Mouse (Mus musculus) midbrain, embryonic 11.5 days (tissue): ENCODE measurements at regions not wholly inside any gene's neighbourhood (a gene's known extent, or its start where the extent isn't known, plus 50 kb on each side); places are given as distances from the start of the nearest gene placed in this dataset.

Experiments used
- ATAC-seq: fragments of 200-750 bp; cut with Nextera tagmentation; 2 replicates; pipeline ENCODE4 v1.8.0; 2017; ENCODE audit warnings: moderate TSS enrichment, moderate library complexity; ENCODE audit not compliant: low FRiP score
- DNase-seq: peaks from one replicate; pipeline ENCODE4 v3.0.0; 2015; ENCODE audit warnings: low spot score; ENCODE audit errors: missing footprints
- H3K27ac ChIP-seq: fragments of 300-500 bp; sonication (generic); 2 replicates; pipeline ENCODE4 v1.5.1; 2014; ENCODE audit warnings: low read depth, low read length
- H3K27me3 ChIP-seq: fragments of 300-500 bp; sonication (generic); 2 replicates; pipeline ENCODE4 v1.6.1; 2014; ENCODE audit warnings: mild to moderate bottlenecking, low read length, moderate library complexity, mixed read lengths; ENCODE audit not compliant: control insufficient read depth, insufficient read depth
- H3K36me3 ChIP-seq: fragments of 300-500 bp; sonication (generic); 2 replicates; pipeline ENCODE4 v1.6.1; 2014; ENCODE audit warnings: mild to moderate bottlenecking, low read length, moderate library complexity, mixed read lengths; ENCODE audit not compliant: control insufficient read depth, insufficient read depth
- H3K4me1 ChIP-seq: fragments of 300-500 bp; sonication (generic); 2 replicates; pipeline ENCODE4 v1.6.1; 2014; ENCODE audit warnings: low read length; ENCODE audit not compliant: control insufficient read depth, insufficient read depth
- H3K4me2 ChIP-seq: fragments of 300-500 bp; sonication (generic); 2 replicates; pipeline ENCODE4 v1.6.1; 2014; ENCODE audit warnings: mild to moderate bottlenecking, moderate library complexity
- H3K4me3 ChIP-seq: fragments of 300-500 bp; sonication (generic); 2 replicates; pipeline ENCODE4 v1.5.1; 2014; ENCODE audit warnings: low read depth, low read length
- H3K9ac ChIP-seq: fragments of 300-500 bp; sonication (generic); 2 replicates; pipeline ENCODE4 v1.6.1; 2014; ENCODE audit warnings: low read length
- H3K9me3 ChIP-seq: fragments of 300-500 bp; sonication (generic); 2 replicates; pipeline ENCODE4 v1.6.1; 2016; ENCODE audit warnings: low read length; ENCODE audit not compliant: control insufficient read depth
- WGBS: fragments of 180-500 bp; shearing (Covaris S2); extraction: QIAGEN DNeasy Blood & Tissue Kit; methylation state at CpG from one replicate; pipeline ENCODE4 v1.1.7; 2014; 5-methylcytosine and 5-hydroxymethylcytosine counted together

DNA sequence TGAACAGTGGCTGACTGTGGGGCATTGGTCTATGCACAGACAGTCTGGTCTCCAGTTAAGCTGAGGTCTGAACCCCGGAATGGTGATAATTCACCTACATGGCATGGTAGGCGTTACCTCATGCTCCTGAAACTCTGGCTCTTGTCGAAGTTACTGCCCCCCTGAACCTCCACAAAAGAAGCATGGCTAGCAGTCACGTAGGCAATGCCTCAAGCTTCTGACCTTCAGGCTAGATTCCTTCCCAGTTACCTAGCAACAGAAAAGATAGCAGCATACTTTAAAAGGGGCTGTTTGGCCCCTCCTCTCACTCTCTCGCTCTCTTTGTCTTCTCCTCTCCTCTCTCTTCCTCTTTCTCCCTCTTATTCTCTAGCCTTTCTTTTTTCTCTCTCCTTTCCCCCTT, 125.8 kb upstream of the Rnaseh2b start:
- Histone ChIP-seq H3K27me3 (no peaks in the 10 kb centered on the region), H3K4me3 (no peak overlapping the region), H3K4me2 (no peak overlapping the region), H3K4me1 (no peaks in the 10 kb centered on the region), H3K9me3 (no peaks in the 10 kb centered on the region), H3K9ac (no peak overlapping the region), H3K27ac (no peak overlapping the region), H3K36me3 (no peaks in the 10 kb centered on the region)
- ATAC-seq (no peak), DNase-seq (no peak)
- 52% methylated on average over 5 of the region's 5 CpGs for WGBS

- no peak overlapping the region for H3K9ac ChIP-seq
- no peak for ATAC-seq
- DNase-seq: no peak
- H3K4me3 ChIP-seq: no peak overlapping the region
- no peak overlapping the region for H3K4me2 ChIP-seq
- no peaks in the 10 kb centered on the region for H3K27me3 ChIP-seq
- H3K9me3 ChIP-seq: no peaks in the 10 kb centered on the region
- no peaks in the 10 kb centered on the region for H3K4me1 ChIP-seq
- H3K36me3 ChIP-seq: no peaks in the 10 kb centered on the region
- no peak overlapping the region for H3K27ac ChIP-seq
- WGBS: 90% methylated on average over 6 of the region's 6 CpGs
These were observed 125.3 kb upstream of the Rnaseh2b start for GRCm38 (mm10) chr14:62167090-62167489.

- no peak overlapping the region for H3K9ac ChIP-seq
- no peak overlapping the region for H3K4me2 ChIP-seq
- H3K27me3 ChIP-seq: no peaks in the 10 kb centered on the region
These were observed 123.7 kb upstream of the Rnaseh2b start for GRCm38 (mm10) chr14:62168711-62169110.

GRCm38 (mm10) chr14:62170385-62170784, 122.0 kb upstream of the Rnaseh2b start:
- H3K4me2 ChIP-seq: no peak overlapping the region
- H3K27ac ChIP-seq: no peak overlapping the region
- ATAC-seq: no peak
- no peak overlapping the region for H3K9ac ChIP-seq
- 78% methylated on average over 5 of the region's 5 CpGs for WGBS
- no peak overlapping the region for H3K4me3 ChIP-seq
- peaks cover 3% of the 10 kb centered on the region; the same call in 1 of the 2 replicates for H3K4me1 ChIP-seq
- no peaks in the 10 kb centered on the region for H3K36me3 ChIP-seq
- no peaks in the 10 kb centered on the region for H3K9me3 ChIP-seq
- DNase-seq: no peak
- no peaks in the 10 kb centered on the region for H3K27me3 ChIP-seq

More at GRCm38 (mm10) chr14:62168711-62169110, 123.7 kb upstream of the Rnaseh2b start:
- Histone ChIP-seq H3K4me3 (no peak overlapping the region), H3K4me1 (no peaks in the 10 kb centered on the region), H3K27ac (no peak overlapping the region), H3K9me3 (no peaks in the 10 kb centered on the region), H3K36me3 (no peaks in the 10 kb centered on the region)
- WGBS: 90% methylated on average over 6 of the region's 6 CpGs
- no peak for ATAC-seq
- DNase-seq: no peak

GRCm38 (mm10) chr14:62171256-62172047, 120.9 kb upstream of the Rnaseh2b start:
- Histone ChIP-seq H3K4me2 (no peak overlapping the region), H3K27ac (no peak overlapping the region), H3K4me1 (peaks cover 3% of the 10 kb centered on the region; the same call in 1 of the 2 replicates), H3K4me3 (no peak overlapping the region), H3K27me3 (no peaks in the 10 kb centered on the region), H3K9me3 (no peaks in the 10 kb centered on the region), H3K9ac (no peak overlapping the region), H3K36me3 (no peaks in the 10 kb centered on the region)
- no peak for ATAC-seq
- no peak for DNase-seq
- 78% methylated on average over 15 of the region's 15 CpGs for WGBS

GRCm38 (mm10) chr14:62173835-62174530, 118.4 kb upstream of the Rnaseh2b start:
- Histone ChIP-seq H3K4me2 (no peak overlapping the region), H3K9ac (no peak overlapping the region), H3K4me3 (no peak overlapping the region), H3K9me3 (no peaks in the 10 kb centered on the region), H3K4me1 (peaks cover 3% of the 10 kb centered on the region; the same call in 1 of the 2 replicates), H3K36me3 (no peaks in the 10 kb centered on the region), H3K27ac (no peak overlapping the region), H3K27me3 (no peaks in the 10 kb centered on the region)
- 73% methylated on average over 16 of the region's 16 CpGs for WGBS
- DNase-seq: no peak
- ATAC-seq: no peak

DNA sequence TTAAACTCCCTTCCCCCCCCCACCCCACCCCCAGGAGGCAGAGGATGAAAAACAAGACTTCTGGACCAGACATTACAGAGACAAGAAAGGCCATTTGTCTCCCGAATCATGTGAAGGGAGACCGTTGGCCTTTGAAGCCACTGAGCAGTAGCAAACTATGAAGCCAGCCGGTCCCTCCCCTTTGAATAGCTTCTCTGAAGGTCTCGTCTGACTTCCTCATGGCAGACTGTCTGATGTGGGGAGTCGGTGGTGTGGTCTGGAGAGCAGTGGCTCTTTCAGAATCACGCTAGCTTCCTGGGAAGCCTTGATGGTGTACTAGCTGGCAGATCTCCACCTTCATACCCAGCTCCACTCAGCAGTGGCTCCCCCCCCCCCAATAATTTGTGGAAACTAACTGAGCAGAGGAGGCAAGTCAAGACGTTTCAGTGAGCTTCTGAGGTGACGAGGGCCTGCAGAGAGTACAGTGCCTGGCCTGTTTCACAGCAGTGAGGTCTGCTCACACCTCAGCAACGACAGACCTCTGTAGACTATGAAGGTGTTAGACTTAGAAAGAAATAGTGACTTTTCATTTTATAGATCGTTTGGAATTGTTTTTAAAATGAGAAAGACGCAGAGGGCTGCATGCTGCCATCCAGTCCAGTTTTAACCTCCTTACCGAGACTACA, 116.9 kb upstream of the Rnaseh2b start:
- Histone ChIP-seq H3K4me2 (no peak overlapping the region), H3K27ac (no peak overlapping the region)
- WGBS: 75% methylated on average over 12 of the region's 12 CpGs

DNA sequence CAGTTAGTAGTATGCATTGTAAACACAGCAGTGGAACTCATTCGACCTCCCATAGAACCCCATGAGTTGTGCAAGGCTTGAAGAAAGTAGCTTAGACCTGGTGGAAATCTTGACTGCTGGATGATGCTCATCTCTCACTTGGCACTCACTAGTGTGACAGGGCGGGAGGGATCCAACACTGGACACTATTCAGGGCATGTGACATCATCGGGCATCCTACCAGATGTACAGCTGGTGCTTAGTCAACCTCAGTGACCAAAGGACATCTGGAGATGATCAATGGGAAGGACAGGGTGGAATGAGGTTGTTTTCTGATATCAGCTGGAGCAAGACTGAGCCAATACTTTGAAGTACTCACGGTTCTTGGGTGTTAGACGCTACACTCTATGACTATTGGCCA, 114.9 kb upstream of the Rnaseh2b start:
- ATAC-seq: no peak
- Histone ChIP-seq H3K4me2 (no peak overlapping the region), H3K36me3 (no peaks in the 10 kb centered on the region), H3K4me3 (no peak overlapping the region), H3K4me1 (peaks cover 3% of the 10 kb centered on the region; the same call in 1 of the 2 replicates), H3K9ac (no peak overlapping the region), H3K27me3 (no peaks in the 10 kb centered on the region), H3K9me3 (no peaks in the 10 kb centered on the region), H3K27ac (no peak overlapping the region)
- WGBS: 84% methylated on average over 5 of the region's 5 CpGs
- no peak for DNase-seq

More for the DNA sequence above, 116.9 kb upstream of the Rnaseh2b start:
- ATAC-seq: no peak
- Histone ChIP-seq H3K27me3 (no peaks in the 10 kb centered on the region), H3K9ac (no peak overlapping the region), H3K36me3 (no peaks in the 10 kb centered on the region), H3K4me3 (no peak overlapping the region), H3K9me3 (no peaks in the 10 kb centered on the region), H3K4me1 (peaks cover 3% of the 10 kb centered on the region; the same call in 1 of the 2 replicates)
- no peak for DNase-seq

GRCm38 (mm10) chr14:62187360-62187759, 105.0 kb upstream of the Rnaseh2b start:
- Histone ChIP-seq H3K4me3 (no peak overlapping the region), H3K9me3 (no peaks in the 10 kb centered on the region), H3K9ac (no peak overlapping the region), H3K27ac (no peak overlapping the region), H3K4me2 (no peak overlapping the region), H3K27me3 (no peaks in the 10 kb centered on the region), H3K4me1 (no peaks in the 10 kb centered on the region), H3K36me3 (no peaks in the 10 kb centered on the region)
- DNase-seq (no peak), ATAC-seq (no peak)
- WGBS: 87% methylated on average over 11 of the region's 11 CpGs
